Mouse (Mus musculus): ENCODE measurements around the gene H2-Q2.
"Not testable (repeated sequence)": the region's sequence is repeated elsewhere in the genome, so short reads cannot be mapped to it uniquely, and the experiment has no call there.

The H2-Q2 gene

DNA sequence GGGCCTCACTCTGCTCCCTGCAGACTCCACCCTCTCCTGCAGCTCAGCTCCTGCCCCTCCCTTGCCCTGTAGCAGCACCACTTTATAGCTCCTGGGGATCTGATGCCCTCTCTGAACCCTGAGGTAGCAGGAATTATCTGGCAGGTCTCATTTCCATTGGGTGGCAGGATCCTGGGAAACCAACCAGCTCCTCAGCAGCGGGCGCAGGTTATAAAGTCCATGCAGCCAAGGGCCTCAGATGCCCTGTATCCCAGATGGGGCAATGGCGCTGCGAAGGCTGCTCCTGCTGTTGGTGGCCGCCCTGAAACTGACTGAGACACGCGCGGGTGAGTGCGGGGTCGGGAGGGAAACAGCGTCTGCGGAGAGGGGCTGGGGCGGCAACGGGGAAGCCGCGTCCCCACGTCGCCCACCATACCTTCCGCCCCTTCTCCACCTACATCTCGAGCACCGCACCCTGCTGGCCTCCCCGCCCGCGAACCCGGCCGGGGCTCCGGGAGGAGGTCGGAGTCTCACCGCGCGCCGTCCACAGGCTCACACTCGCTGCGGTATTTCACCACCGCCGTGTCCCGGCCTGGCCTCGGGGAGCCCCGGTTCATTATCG is at the start of gene H2-Q2:
Gene H2-Q2 (plus strand): TSS at position 172 of the 601 bp plus-strand sequence.
- DNase-seq (ENCODE audit: low spot score), result no peak

DNA sequence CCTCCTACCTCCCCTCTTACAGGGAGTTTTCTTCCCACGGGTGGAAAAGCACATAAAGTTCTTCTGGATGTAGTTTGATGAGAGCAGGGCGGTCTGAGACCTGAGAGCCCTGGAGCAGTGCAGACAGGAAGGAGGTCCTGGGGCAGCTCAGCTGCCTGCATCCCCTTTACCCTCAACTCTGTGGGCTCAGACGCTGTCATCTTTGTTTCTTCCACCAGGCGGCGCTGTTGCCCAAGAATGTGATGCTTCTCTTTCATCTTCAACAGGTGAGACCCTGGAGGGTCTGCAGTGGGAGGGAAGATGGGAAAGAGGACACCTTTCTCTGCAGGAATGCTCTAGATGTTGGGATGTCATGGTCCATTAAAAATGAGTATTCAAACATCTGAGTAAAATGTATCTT is 46.2 kb upstream of the H2-Q2 start:
- DNase-seq (ENCODE audit: low spot score), result not testable (repeated sequence)

DNA sequence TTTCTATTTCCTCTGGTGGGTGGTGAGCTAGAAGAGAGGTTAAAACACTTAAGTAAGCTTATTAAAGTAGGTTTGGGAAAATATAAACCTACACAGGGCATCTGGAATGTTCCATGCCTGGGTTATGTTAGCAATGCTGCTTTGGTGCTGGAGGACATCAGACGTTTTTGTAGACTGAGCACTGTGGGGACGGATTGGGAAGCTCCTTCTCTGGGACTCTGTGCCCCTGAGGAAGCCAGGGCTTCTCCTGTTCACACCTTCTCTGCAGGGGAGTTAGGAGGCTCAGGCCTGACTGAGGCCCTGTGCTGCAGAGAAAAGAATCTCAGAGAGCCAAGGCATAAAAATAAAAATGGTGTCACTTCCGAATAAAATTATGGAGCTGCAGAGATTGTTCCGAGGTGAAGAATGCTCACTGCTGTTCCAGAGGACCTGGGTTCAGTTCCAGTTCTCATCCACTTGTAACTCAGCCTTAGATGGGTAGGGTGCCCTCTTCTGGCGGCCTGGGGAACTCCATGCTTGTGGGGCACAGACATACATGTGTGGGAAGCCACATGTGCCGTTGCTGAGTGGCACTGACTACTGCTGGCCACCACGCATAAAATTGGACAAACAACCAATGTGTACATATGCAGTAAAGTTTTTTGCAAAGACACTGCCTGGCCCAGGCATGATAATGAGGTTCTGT is 41.6 kb upstream of the H2-Q2 start:
- DNase-seq (ENCODE audit: low spot score), result not testable (repeated sequence)

DNA sequence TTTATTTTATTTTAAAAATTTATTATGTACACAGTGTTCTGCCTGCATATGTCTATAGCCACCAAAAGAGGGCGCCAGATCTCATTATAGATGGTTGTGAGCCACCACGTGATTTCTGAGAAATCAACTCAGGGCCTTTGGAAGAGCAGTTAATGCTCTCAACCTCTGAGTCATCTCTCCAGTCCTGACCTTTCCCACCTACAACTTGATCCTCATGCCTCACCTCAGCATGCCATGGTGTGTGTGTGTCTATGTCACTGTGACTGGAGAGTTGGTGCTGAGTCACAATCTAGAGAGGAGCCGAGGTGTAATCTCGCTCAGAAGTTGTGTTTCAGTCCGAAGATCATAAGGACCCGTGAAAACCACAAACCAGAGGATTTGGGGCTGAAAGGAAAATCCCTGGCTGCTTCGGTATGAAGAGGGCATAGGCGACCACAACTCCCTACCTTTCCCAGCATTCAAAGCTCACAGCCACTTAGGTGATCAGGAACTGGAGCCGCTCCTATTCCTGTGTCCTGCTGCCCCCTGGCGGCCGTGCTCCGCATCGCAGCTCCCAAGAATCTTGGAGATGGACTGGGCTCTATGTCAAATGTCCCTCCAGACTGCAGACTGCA is 40.3 kb upstream of the H2-Q2 start:
- DNase-seq (ENCODE audit: low spot score), result peak; percentile 70

DNA sequence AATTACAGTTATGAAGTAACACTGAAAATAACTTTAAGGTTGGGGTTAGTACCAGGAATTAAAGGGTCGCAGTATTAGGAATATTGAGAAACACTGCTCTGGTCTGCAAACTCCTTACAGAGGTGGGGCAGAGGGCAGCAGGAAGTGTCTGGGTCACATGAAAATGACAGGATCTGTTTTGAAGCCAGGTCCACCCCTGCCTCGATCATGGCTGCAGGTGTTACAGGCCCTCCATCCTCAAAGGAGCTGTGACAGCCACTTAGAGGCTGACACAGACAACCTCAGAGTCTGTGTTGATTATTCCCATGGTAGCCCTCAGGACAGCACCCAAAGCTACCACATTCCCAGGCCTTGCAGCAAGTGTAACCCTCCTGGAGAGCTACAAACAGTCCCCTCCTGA is 38.8 kb upstream of the H2-Q2 start:
- no peak for DNase-seq (ENCODE audit: low spot score)

DNA sequence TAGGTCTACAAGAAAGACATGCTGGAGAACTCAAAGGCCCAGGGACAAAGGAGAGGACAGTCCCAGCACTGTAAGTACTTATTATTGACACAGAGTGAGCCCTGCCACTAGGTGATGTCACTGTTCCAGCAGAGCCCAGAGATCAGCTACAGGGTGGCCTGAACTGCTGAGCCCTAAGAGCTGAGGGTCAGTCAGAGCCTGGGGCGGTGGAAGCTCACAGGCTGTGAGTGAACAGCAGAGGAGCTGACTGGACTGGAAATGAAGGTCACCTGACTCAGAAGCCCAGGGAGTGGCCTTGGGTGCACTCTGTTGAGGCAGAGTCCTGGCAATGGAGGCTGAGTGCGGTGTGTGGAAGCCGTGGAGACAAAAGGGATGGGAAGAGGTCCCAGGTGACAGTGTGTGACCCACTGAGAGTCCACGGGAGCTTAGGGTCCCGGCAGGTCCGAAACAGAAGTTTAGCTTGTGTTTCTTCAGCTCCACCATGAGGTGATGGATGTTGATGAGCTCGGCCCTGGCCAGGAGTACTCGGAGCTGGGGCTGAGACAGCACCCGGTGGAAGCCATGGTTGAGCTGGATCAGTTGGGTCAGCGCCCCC is 38.2 kb upstream of the H2-Q2 start:
- no peak for DNase-seq (ENCODE audit: low spot score)

DNA sequence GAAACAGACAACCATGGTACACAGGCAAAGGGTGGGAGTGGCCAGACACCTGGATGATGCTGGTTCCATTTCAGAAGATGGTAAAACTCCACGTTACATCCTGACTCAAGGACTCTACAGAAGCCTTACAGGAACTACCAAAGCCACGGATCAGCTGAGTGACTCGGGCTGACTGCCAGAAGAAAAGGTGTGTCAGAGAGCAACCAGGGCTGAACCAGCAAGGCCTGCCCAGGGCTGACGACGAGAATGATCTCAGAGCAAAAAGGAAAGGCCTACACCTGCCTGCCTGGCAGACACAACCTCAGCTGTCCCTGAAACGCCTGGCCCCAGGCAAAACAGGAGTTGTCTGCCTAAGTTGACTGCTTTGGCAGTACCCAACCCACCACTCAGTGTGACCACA is 37.6 kb upstream of the H2-Q2 start:
- no peak for DNase-seq (ENCODE audit: low spot score)

DNA sequence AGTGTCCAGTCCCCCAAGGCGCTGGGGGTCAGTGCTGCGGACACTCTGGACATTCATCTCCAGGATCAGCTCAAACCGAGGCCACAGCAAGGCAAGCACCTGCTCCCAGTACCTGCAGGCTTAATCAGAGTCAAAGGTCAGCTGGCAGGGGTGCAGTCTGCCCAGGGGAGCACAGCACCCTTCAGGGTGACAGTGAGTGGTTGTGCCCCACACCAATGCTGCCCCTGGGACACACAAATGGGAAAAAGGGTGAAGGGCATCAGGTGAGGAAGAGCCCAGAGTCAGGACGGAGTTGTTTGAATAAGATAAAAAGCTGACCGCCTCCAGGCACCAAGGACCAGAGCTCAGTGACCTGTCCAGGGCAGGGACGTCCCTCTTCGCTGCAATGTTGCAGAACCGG is 37.1 kb upstream of the H2-Q2 start:
- DNase-seq (ENCODE audit: low spot score), result not testable (repeated sequence)

DNA sequence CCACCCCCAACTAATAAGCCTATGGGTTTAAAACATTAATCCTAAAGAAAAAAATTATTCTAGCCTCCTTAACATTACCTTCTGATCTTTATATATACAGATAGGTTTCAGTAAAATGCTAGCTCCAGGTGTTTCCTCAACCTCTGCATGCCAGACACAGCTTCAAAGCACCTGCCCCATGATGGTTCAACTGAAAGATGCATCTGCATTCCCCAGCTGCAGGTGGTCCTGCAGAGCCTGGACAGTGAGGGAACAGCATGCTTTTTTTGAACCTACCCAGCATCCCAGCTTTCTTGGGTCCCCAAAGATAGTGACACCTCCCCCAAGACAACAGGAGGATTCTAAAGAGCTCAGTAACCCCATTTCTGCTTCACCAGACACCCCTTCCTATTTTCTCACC is 23.4 kb upstream of the H2-Q2 start:
- DNase-seq (ENCODE audit: low spot score), result no peak

DNA sequence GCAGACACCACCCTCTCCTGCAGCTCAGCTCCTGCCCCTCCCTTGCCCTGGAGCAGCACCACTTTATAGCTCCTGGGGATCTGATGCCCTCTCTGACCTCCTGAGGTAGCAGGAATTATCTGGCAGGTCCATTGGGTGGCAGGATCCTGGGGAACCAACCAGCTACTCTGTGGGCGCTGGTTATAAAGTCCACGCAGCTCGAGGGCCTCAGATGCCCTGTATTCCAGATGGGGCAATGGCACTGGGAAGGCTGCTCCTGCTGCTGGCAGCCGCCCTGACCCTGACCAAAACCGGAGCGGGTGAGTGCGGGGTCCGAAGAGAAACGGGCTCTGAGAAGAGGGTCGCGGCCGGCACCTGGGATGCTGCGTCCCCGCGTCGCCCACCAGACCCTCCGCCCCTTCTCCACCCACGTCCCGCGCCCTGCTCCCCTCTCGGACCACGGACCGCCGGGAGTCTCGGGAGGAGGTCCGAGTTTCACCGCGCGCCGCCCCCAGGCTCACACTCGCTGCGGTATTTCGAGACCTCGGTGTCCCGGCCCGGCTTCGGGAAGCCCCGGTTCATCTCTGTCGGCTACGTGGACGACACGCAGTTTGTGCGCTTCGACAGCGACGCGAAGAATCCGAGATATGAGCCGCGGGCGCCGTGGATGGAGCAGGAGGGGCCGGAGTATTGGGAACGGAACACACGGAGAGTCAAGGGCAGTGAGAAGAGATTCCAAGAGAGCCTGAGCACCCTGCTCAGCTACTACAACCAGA is 21.5 kb upstream of the H2-Q2 start, which contains the start of gene H2-Q1:
Gene H2-Q1 (plus strand): TSS at position 79 of the 755 bp plus-strand sequence.
- DNase-seq (ENCODE audit: low spot score), result no peak

DNA sequence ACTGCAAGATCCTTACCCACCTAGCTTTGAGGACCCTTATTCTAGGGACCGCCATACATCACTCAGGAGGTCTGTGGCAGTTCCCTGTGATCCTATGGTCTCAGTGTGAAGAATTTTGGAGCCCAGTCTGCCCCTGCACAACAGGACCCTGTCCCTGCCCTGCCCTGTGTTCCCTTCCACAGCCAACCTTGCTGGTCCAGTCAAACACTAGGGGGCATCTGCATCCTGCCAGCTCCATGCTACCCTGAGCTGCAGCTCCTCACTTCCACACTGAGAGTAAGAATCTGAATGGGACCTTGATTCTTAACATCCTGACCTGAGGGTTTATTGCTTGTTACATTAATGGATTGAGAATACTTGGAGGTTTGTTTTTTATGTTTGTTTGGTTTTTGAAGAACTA is 16.9 kb upstream of the H2-Q2 start:
- DNase-seq (ENCODE audit: low spot score), result not testable (repeated sequence)

DNA sequence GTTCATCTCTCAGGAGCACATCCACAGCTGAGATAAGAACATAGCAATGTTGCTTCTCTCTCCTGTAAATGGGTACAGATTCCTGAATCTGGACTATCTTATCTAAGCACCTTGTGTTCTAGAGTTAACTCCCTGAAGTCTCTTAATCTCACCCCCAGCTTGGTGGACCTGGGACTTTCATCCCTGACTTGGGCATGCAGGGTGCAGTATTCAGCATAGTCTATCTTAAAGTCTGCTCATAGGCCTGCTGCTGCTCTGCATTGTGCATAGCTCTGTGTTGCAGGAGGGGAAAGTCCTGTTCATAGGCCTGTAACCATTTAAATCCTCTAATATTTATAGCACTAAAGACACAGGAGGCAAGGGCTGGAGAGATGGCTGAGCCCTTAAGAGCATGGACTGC is 16.0 kb upstream of the H2-Q2 start:
- DNase-seq (ENCODE audit: low spot score), result not testable (repeated sequence)

DNA sequence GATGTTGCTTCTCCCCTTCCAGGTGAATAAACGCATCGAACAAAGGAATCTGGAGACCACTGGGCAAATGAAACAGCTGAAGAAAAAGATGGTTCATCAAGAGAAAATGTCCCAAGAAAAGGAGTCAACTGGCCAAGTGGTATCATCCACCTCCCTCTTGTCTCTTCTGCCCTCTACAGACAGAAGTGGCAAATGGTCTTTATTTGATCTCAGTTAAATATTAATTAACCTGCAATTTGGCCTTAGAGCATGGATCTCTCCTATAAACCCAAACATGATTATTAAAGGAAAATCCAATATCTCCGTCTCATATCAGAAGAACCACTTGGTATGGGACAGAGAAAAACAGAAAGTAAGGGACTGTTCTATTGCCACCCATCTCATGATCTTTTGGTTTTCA is 12.3 kb upstream of the H2-Q2 start:
- not testable (repeated sequence) for DNase-seq (ENCODE audit: low spot score)

DNA sequence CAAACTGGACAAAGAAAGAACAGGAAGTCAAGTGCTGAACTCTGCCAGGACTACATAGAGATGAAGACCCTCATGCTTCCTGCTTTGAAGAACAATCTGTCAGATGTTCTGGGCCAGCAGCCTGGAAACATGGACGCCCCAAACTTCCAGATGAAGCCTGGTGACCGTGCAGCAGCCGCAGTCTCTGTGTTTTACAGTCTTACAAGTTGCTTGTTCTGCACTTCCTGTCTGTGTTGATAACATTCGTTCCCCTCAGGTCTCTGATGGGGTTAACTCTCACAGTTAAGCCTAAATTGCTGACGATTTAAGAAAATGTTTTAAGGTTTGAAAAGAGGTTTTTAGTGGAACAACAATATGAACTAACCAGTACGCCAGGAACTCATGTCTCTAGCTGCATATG is 10.5 kb upstream of the H2-Q2 start:
- DNase-seq (ENCODE audit: low spot score), result not testable (repeated sequence)

DNA sequence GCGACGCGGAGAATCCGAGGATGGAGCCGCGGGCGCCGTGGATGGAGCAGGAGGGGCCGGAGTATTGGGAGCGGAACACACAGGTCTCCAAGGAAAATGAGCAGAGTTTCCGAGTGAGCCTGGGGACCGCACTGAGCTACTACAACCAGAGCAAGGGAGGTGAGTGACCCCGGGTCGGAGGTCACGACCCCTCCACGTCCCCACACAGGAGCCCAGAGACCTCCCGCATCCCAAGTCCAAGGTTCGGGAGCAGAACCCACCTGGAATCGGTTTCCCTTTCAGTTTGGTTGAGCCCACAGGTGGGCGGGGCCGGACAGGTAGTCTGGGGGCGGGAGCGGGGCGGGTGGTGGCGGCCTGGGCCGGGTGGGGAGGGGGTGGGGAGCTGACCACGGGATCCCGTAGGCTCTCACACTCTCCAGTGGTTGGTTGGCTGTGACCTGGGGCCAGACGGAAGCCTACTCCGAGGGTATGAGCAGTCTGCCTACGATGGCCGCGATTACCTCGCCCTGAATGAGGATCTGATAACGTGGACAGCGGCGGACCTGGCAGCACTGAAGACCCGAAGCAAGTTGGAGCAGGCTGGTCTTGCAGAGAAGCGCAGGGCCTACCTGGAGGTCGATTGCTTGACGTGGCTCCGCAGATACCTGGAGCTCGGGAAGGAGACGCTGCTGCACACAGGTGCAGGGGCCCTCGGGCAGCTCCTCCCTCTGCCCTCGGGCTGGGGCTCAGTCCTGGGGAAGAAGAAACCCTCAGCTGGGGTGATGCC is 852 bp downstream of the H2-Q2 start:
- no peak for DNase-seq (ENCODE audit: low spot score)

DNA sequence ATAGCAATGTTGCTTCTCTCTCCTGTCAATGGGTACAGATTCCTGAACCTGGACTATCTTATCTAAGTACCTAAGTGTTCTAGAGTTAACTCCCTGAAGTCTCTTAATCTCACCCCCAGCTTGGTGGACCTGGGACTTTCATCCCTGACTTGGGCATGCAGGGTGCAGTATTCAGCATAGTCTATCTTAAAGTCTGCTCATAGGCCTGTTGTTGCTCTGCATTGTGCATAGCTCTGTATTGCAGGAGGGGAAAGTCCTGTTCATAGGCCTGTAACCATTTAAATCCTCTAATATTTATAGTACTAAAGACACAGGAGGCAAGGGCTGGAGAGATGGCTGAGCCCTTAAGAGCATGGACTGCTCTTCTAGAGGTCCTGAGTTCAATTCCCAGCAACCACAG is 5.6 kb downstream of the H2-Q2 start:
- not testable (repeated sequence) for DNase-seq (ENCODE audit: low spot score)

DNA sequence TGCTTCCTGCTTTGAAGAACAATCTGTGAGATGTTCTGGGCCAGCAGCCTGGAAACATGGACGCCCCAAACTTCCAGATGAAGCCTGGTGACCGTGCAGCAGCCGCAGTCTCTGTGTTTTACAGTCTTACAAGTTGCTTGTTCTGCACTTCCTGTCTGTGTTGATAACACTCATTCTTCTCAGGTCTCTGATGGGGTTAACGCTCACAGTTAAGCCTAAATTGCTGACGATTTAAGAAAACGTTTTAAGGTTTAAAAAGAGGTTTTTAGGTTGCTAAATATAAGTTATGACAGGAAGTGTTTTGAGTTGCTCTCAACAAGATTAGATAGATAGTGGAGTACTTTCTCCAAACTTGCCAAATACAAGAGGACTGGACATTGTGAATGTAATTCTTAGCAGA is 11.2 kb downstream of the H2-Q2 start:
- DNase-seq (ENCODE audit: low spot score), result not testable (repeated sequence)

DNA sequence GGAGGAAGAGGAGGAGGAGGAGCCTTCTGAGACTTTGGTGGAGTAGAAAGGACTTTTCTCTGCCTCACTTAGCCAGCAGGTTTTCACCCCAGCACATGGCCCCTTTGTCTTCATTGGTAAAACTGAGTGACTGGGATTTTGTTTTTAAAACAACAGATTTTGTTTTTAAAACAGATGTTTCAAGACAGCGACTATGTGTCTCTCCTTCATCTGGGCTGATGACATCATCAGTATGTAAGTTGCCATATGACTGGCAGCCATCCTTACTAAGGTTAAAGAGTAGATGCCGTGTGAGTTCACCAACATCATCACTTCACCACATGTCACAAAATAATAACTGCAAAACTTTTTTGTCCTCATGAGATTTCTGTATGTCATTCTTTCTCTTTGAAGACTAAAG is 12.0 kb downstream of the H2-Q2 start:
- no peak for DNase-seq (ENCODE audit: low spot score)

DNA sequence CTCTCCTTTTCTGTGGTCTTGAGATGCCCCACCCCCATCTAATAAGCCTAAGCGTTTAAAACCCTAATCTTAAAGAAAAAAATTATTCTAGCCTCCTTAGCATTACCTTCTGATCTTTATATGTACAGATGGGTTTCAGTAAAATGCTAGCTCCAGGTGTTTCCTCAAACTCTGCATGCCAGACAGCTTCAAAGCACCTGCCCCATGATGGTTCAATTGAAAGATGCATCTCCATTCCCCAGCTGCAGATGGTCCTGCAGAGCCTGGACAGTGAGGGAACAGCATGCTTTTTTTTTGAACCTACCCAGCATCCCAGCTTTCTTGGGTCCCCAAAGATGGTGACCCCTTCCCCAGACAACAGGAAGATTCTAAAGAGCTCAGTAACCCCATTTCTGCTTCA is 15.0 kb downstream of the H2-Q2 start:
- no peak for DNase-seq (ENCODE audit: low spot score)

DNA sequence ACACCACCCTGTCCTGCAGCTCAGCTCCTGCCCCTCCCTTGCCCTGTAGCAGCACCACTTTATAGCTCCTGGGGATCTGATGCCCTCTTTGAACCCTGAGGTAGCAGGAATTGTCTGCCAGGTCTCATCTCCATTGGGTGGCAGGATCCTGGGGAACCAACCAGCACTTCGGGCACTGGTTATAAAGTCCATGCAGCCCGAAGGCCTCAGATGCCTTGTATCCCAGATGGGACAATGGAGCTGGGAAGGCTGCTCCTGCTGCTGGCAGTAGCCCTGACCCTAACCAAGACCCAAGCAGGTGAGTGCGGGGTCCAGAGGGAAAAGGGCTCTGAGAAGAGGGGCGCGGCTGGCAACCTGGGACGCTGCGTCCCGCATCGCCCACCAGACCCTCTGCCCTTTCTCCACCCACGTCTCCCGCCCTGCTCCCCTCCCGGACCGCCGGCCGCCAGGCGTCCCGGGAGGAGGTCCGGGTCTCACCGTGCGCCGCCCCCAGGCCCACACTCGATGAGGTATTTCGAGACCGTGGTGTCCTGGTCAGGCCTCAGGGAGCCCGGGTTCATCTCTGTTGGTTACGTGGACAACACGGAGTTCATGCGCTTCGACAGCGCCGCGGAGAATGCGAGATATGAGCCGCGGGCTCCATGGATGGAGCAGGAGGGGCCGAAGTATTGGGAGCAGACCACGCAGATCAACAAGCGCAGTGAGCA is 16.9 kb downstream of the H2-Q2 start:
- DNase-seq (ENCODE audit: low spot score), result no peak

DNA sequence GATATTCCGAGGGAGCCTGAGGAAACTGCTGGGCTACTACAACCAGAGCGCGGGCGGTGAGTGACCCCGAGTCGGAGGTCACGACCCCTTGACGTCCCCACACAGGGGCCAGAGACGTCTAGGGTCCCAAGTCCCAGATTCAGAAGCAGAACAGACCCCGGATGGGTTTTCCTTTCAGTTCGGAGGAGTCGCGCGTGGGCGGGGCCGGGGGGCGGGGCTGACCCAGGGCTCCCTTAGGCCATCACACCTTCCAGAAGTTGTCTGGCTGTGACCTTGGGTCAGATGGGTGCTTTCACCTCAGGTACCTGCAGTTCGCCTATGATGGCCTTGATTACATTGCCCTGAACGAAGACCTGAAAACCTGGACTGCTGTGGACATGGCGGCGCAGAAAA is 17.4 kb downstream of the H2-Q2 start:
- DNase-seq (ENCODE audit: low spot score), result no peak

Measured in urinary bladder, postnatal 10 days (tissue).